ENCODE assay signal across 18 mouse cellular contexts in genomic region chr7:116392329-116392728, GRCm38 (mm10).
"Had no signal": no experiment of that assay in that cellular context is flagged by ENCODE, and none has a peak within 500 bp of the region (broad histone marks: within the 10 kb centered on the region; RNA-seq: fewer than 3 reads in every experiment).

No protein-coding gene starts in this region.

- ATAC-seq: liver, postnatal 0 days; lung, postnatal 0 days; midbrain, embryonic 16.5 days had no signal

- DNase-seq: liver, postnatal 0 days; lung, adult 2 months; lung, postnatal 14 days; lung, postnatal 36 days; midbrain, embryonic 14.5 days; right cerebral cortex, postnatal 14 days; thymus, adult 18-20 months; thymus, postnatal 14 days; thymus, postnatal 36 days had no signal

- H3K27ac ChIP-seq: lung, embryonic 15.5 days; macrophage; midbrain, embryonic 10.5 days; midbrain, embryonic 12.5 days; neural tube, embryonic 13.5 days; neural tube, embryonic 15.5 days had no signal

- H3K27me3 ChIP-seq: lung, embryonic 15.5 days; midbrain, embryonic 12.5 days; neural tube, embryonic 13.5 days; neural tube, embryonic 15.5 days had no signal

- H3K4me1 ChIP-seq: lung, embryonic 15.5 days; midbrain, embryonic 10.5 days; midbrain, embryonic 12.5 days; neural tube, embryonic 13.5 days; neural tube, embryonic 15.5 days had no signal

- H3K9ac ChIP-seq: liver, postnatal 0 days; lung, embryonic 15.5 days; midbrain, embryonic 12.5 days; neural tube, embryonic 13.5 days; neural tube, embryonic 15.5 days had no signal

- H3K4me2 ChIP-seq: lung, embryonic 15.5 days; midbrain, embryonic 12.5 days; neural tube, embryonic 13.5 days; neural tube, embryonic 15.5 days had no signal

- H3K36me3 ChIP-seq: lung, embryonic 15.5 days; midbrain, embryonic 12.5 days; neural tube, embryonic 13.5 days; neural tube, embryonic 15.5 days had no signal

- H3K9me3 ChIP-seq: lung, embryonic 15.5 days; midbrain, embryonic 10.5 days; midbrain, embryonic 12.5 days; neural tube, embryonic 13.5 days; neural tube, embryonic 15.5 days had no signal

- H3K4me3 ChIP-seq: lung, embryonic 15.5 days; midbrain, embryonic 10.5 days; midbrain, embryonic 12.5 days; myocyte; neural tube, embryonic 13.5 days; neural tube, embryonic 15.5 days had no signal
